Mouse (Mus musculus) left cerebral cortex, adult 11 months (tissue): ENCODE measurements around the gene Thsd4.

Experiments used
- DNase-seq: peaks from one replicate; pipeline ENCODE4 v3.0.0; 2022; ENCODE audit warnings: low spot score

The Thsd4 gene

GRCm38 (mm10) chr9:60147401-60147800 lies 374.4 kb downstream of the Thsd4 start:
- no peak for DNase-seq

DNA sequence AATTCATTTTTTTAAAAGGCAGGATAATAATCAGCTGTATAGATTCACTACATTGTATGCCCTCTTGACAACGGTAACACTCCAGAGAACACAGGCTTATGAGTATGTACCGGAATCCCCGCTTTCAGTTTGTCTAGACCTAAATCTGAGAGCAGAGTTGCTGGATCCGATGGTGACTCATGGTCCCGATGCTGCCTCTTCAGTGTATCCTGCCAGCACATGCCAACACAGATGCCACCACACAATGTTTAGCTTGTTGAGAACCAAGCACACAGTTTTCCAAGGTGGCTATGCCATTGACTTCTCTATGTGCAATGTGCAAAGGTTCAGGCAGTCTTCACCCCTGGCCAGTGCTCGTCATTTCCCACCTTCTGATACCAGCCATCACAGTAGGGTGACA lies 378.0 kb downstream of the Thsd4 start:
- DNase-seq: no peak

- no peak for DNase-seq
Observed at GRCm38 (mm10) chr9:60141081-60141514, 380.7 kb downstream of the Thsd4 start.

DNA sequence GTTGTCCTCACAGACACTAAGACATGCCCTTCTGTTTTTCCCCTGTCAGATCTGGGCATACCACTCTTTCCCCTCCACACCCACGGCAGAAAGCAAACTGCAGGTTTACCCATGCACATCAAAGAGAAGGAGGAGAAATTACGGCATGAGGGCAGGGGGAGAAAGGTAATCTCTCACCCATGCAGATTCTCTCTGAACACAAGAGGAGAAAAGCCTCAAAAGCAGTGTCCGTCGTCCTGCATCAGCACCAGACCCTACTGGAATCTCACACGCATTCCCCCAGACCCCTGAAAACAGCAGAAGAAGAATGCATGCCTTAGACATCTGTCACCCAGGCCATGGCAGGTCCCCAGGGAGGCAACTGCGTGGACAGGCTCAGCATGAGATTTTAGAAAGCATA lies 381.4 kb downstream of the Thsd4 start:
- DNase-seq: no peak

- no peak for DNase-seq
Observed at GRCm38 (mm10) chr9:60139446-60139845, 382.4 kb downstream of the Thsd4 start.

GRCm38 (mm10) chr9:60129235-60129991 lies 392.4 kb downstream of the Thsd4 start:
- no peak for DNase-seq

GRCm38 (mm10) chr9:60126961-60127360 lies 394.9 kb downstream of the Thsd4 start:
- no peak for DNase-seq

DNA sequence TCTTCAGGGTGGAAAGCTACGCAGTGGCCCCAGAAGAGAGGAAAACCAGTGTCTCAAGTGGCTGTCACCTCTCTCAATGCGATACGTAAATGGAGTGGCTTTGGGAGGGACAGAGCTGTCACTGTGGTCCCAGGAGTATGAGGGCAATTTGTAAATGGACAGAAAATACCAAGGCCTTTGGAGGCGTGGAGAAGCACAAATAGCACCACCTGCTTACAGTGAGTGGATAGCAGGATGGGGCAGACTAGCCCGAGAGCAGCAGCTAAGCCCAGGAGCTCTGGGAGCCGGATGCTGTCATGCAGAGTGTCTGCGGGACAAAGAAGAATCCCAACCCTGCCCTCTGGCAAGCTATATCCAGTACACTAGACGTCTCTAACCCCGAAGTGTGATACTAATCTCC lies 397.7 kb downstream of the Thsd4 start:
- no peak for DNase-seq

DNA sequence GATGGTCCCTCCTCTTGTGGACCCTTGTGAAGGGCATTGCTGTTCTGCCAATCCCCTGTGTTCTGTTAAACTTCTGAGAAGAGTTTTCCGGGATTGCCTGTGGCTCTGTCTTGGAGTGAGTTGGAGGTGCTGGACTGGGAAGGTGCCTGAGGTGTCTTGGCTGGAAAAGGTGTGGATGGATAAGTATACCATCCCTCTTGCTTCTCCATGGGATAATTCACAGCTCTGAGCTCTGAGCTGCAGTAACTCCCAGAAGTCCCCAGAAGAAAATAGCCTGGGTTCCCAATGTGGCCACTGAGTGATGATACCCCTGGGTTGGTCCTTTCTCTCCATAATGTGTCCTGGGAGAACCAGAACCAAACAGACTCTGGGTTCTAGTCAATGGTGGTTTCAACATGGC lies 398.8 kb downstream of the Thsd4 start:
- DNase-seq: no peak

DNA sequence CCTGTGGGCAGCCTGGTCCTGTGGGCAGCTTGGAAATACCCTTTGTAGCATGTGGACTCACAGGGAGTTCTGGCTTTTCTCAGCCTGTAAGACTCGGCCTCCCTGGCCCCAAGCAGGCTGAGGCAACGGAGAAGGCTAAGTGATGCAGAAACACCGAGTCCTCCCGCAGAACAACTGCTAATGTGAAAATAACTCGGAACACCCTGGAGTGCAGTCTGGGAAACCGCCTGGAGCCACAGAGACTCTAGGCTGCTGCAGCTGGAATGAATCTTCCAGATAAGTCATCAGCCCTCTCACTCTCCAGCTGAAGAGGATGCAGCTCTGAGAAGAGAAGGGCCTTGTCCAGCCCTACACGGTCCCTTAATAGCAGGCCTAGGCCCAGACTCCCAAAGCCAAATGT lies 402.0 kb downstream of the Thsd4 start:
- no peak for DNase-seq

DNA sequence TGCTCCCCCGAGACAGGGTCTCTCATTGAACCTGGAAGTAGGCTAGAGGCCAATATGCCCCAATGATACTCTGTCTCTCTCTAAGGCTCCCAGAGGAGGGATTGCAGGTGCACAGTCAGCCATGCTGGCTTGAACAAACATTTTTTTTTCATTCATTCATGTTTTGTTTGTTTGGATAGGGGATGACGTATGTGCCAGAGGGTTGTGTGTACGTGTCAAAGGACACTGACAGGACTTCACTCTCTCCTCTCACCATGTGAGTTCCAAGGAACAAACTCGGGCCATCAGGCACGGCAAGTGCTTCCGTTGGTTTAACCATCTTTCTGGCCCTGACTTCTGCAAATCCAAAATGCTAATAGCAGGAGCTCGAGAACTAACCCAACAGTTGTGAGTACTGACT lies 404.0 kb downstream of the Thsd4 start:
- DNase-seq: no peak

DNA sequence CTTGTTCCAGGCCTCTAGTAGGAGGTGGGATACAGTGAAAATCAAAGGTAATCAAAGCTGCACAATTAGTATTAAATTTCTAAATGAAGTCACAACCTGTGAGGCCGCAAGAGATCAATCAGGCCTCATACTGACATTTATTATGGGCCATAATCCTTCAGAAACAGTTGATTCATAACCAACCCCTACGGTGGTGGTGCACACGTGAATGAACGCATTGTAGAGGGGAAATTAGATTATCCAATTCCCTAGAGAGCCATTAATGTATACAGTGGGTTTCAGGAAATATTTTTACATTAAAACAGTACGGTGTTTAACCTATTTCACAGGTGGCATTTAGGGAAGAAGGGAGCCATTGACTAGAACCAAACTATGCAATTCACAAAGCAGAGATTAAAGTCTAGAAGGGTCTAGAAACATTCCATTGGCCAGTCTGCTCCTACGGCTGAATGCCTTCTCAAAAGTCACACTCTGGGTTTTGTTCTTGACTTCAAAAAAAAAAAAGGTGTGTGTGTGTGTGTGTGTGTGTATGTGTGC lies 406.1 kb downstream of the Thsd4 start:
- no peak for DNase-seq

DNA sequence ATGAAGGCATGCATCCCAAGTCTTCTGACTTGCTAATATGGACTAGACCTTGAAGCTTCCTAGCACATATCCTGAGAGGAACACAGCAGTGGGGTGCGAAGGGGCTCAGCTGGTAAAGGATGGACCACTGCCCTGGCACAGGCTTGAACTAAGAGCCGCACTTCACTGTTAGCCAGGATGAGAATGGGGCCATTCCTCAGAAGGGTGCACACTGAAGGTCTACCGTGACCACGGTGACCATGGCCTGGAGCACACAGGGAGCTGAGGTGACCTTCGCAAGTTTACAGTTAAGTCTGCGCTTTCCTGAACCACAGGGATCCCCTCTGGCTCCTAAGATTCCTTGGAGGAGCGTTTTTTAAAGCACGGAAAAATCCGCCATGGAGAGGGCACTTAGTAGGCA lies 406.5 kb downstream of the Thsd4 start:
- DNase-seq: no peak

- no peak for DNase-seq
Observed at GRCm38 (mm10) chr9:60110200-60110599, 411.6 kb downstream of the Thsd4 start.

DNA sequence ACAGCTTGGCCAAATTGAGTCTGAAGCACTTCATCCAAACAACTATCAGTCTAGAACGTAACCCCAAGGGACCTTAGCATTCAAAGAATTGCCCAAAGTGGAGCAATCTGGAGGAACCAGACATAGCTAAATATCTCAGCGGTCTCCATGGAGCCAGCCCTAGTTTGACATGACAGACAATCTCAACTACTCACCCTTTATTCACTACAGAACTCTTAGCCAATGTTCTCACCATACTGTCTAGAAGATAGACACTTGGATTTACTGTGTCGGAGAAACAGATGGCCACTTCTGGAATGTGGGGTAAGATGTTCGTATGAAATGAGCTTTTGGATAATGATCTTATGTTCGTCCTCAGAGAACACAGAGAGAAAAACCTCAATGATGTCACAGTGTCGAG lies 415.2 kb downstream of the Thsd4 start:
- no peak for DNase-seq

DNA sequence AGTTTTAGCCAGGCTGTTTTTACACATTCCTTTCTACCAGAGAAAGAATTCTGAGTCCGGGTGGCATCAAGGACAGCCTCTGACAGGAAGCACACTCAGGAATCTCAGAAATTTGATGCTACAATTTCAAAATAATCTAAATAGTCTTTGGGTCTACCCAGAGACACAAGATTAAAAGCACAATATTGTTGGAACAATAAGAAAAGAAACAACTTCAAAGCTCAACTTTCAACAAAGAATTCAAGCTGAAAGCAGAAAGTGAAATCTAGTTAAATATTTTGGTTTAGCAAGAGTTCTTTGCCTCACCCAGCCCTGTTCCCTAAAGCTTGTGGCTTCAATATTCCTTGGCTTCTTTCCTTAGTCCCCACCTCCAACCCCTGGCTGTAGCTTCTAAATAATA lies 415.7 kb downstream of the Thsd4 start:
- no peak for DNase-seq

GRCm38 (mm10) chr9:60094211-60094610 lies 427.6 kb downstream of the Thsd4 start:
- DNase-seq: no peak

DNA sequence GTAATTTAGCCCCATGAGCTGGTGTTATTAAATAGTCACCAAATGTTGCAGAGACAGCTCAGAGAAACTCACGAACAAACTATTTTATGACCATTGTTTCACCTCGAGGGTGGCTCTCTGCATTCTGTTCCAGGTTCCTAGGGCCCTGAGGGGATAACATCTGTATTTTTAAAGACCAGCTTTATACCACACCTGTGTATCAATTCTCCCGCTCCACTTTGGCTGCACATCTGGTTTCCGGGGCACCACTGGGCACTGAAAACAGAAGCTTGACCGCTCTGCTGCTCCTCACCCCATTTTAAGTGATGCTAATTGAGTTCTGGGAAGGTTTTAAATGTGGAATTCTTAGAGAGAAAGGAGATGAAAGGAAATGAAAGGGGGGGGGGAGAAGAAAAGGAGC lies 429.4 kb downstream of the Thsd4 start:
- no peak for DNase-seq

DNA sequence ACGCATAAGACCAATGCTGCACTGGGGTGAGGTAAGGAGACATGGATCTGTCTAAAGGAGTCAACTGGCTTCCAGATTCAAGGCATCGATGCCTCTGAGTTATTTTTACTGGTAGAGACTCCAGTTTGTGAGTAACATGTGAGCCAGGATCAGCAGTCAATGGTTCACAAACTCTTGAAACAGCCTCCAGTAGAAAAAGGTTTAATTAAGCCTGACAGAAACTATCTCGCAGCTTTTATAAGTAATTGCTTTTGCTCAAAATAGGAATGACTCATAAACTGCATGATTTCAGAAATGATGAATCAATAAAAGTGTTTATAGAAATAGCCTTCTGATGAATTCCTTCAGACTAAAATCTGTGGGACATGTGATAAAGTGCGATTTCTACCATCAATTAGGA lies 432.4 kb downstream of the Thsd4 start:
- no peak for DNase-seq

- no peak for DNase-seq
Observed at GRCm38 (mm10) chr9:60088101-60088500, 433.7 kb downstream of the Thsd4 start.

- DNase-seq: no peak
Observed at GRCm38 (mm10) chr9:60082107-60082581, 439.7 kb downstream of the Thsd4 start.

DNA sequence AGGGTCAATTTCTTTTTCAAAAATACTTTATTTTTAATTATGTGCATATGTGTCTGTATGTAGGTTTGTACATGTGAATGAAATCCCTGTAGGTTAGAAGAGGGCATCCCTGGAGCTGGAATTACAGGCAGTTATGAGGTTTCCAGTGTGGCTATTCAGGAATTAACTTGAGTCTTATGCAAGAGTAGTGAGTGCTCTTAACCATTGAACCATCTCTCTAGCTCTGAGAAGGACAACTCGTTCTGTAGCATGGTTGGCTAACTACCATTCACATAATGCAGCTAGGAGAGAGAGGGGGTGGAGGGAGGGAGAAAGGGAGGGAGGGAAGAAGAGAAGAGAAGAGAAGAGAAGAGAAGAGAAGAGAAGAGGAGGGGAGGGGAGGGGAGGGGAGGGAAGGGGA lies 444.1 kb downstream of the Thsd4 start:
- DNase-seq: no peak

GRCm38 (mm10) chr9:60076396-60076795 lies 445.4 kb downstream of the Thsd4 start:
- DNase-seq: no peak
